Mouse (Mus musculus) embryonic facial prominence, embryonic 14.5 days (tissue): ENCODE measurements at regions not wholly inside any gene's neighbourhood (a gene's known extent, or its start where the extent isn't known, plus 50 kb on each side); places are given as distances from the start of the nearest gene placed in this dataset.
A peak's percentile ranks its signal among the peaks of the same experiment; 100 is the strongest.

Experiments used
- ATAC-seq: fragments of 200-750 bp; cut with Nextera tagmentation; 2 replicates; pipeline ENCODE4 v1.8.0; 2017; ENCODE audit warnings: low read depth, moderate number of reproducible peaks, moderate TSS enrichment
- DNase-seq: peaks from one replicate; pipeline ENCODE4 v3.0.0-alpha.2; 2015; ENCODE audit warnings: low spot score
- H3K27ac ChIP-seq: fragments of 300-500 bp; sonication (generic); replicated peaks from 2 replicates; pipeline ENCODE4 v1.5.1; 2014; ENCODE audit warnings: low read depth, mild to moderate bottlenecking, low read length, moderate library complexity
- H3K27me3 ChIP-seq: fragments of 300-500 bp; sonication (generic); replicated peaks from 2 replicates; pipeline ENCODE4 v1.6.1; 2014; ENCODE audit warnings: low read length; ENCODE audit not compliant: control insufficient read depth, insufficient read depth
- H3K36me3 ChIP-seq: fragments of 300-500 bp; sonication (generic); 2 replicates; pipeline ENCODE4 v1.6.1; 2014; ENCODE audit warnings: low read length, mixed read lengths; ENCODE audit not compliant: control insufficient read depth, insufficient read depth
- H3K4me1 ChIP-seq: fragments of 300-500 bp; sonication (generic); 2 replicates; pipeline ENCODE4 v1.6.1; 2014; ENCODE audit warnings: antibody characterized with exemption, low read length; ENCODE audit not compliant: control insufficient read depth, insufficient read depth
- H3K4me2 ChIP-seq: fragments of 300-500 bp; sonication (generic); 2 replicates; pipeline ENCODE4 v1.6.1; 2014; ENCODE audit warnings: low read depth, mild to moderate bottlenecking, low read length, moderate library complexity, mixed read lengths
- H3K4me3 ChIP-seq: fragments of 300-500 bp; sonication (generic); 2 replicates; pipeline ENCODE4 v1.5.1; 2014; ENCODE audit warnings: low read depth, mild to moderate bottlenecking, low read length
- H3K9ac ChIP-seq: fragments of 300-500 bp; sonication (generic); 2 replicates; pipeline ENCODE4 v1.6.1; 2014; ENCODE audit warnings: low read depth, mild to moderate bottlenecking, low read length, moderate library complexity, mixed read lengths
- H3K9me3 ChIP-seq: fragments of 300-500 bp; sonication (generic); 2 replicates; pipeline ENCODE4 v1.6.1; 2016; ENCODE audit warnings: low read length; ENCODE audit not compliant: control insufficient read depth
- WGBS: fragments of 180-500 bp; shearing (Covaris S2); extraction: QIAGEN DNeasy Blood & Tissue Kit; methylation state at CpG from one replicate; pipeline ENCODE4 v1.1.7; 2014; 5-methylcytosine and 5-hydroxymethylcytosine counted together

DNA sequence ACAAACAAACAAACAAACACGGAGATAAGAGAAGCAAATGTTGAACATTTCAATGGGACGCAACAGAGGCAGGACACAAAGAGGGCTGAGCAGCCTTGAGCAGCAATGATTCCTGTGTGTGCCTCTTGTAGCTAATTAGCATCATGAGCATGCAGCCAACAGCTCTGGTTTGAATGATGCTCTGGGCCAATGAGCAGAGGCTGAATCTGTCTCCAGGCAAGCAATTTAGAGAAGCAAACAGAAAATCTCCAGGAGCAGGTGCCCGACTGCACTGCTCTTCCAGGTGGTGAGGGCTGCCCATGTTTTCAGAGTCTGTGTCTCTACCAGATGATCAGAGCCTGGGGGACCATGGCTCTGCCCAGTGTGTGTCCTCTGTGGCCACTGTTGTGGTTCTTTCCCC, 532.2 kb upstream of the Tnp1 start:
- no peaks in the 10 kb centered on the region for H3K9me3 ChIP-seq
- no peak overlapping the region for H3K4me2 ChIP-seq
- no peaks in the 10 kb centered on the region for H3K27me3 ChIP-seq
- H3K27ac ChIP-seq, result no peak overlapping the region
- no peaks in the 10 kb centered on the region for H3K36me3 ChIP-seq
- no peak overlapping the region for H3K4me3 ChIP-seq
- WGBS, result 71% methylated on average over 3 of the region's 3 CpGs
- no peak overlapping the region for H3K9ac ChIP-seq
- peaks cover 3% of the 10 kb centered on the region; the same call in 1 of the 2 replicates for H3K4me1 ChIP-seq
- ATAC-seq, result no peak
- DNase-seq, result peak; percentile 34

DNA sequence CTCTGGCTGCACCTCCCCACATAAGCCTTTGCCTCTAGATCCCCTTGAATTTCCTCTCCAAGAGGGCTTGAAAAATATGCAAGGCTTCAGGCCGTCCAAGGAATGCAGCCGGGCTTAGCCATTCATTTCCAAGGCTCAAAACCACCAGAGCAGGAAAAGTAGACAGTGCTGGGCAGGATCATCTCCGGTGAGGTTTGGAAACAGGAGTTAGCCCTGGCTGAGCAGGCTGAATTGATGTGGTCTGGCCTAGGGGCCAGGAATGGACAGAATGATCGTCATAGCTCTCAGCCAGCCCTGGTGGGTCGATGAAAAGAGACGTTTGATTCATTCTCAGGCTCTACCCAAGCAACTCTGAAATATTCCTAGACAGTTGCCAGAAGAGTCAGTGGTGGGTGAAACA, 529.7 kb upstream of the Tnp1 start:
- Histone ChIP-seq H3K4me1 (peaks cover 3% of the 10 kb centered on the region; the same call in 1 of the 2 replicates), H3K27ac (peak overlapping the region; percentile 6; the same call in 1 of the 2 replicates), H3K9ac (no peak overlapping the region), H3K4me2 (no peak overlapping the region), H3K27me3 (no peaks in the 10 kb centered on the region), H3K4me3 (no peak overlapping the region), H3K36me3 (no peaks in the 10 kb centered on the region), H3K9me3 (no peaks in the 10 kb centered on the region)
- no peak for ATAC-seq
- WGBS, result 49% methylated on average over 6 of the region's 6 CpGs
- peak; percentile 45 for DNase-seq

DNA sequence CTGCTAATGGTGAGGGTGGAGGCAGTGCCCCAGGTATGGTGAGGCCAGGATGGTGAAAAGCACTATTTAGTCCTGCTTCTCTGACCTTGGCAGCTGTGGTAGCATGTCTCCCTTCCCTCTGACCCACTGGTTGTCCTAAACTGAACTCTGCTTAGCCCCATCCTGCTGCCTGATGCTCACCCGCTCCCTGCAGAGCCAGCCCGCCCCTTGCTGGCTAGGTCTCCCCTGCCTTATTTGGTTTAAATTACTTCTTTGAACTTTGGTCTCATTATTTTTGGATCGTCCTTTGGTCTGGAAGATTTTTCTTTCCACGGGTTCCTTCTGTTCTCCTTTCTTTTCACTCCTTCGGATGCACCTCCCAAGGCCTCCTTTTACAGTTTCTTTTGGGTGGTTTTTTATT, 525.7 kb upstream of the Tnp1 start:
- H3K9me3 ChIP-seq, result no peaks in the 10 kb centered on the region
- H3K4me2 ChIP-seq, result no peak overlapping the region
- H3K27me3 ChIP-seq, result no peaks in the 10 kb centered on the region
- no peak overlapping the region for H3K27ac ChIP-seq
- no peak for ATAC-seq
- 42% methylated on average over 5 of the region's 5 CpGs for WGBS
- no peak for DNase-seq
- peaks cover 3% of the 10 kb centered on the region; the same call in 1 of the 2 replicates for H3K4me1 ChIP-seq
- no peaks in the 10 kb centered on the region for H3K36me3 ChIP-seq
- H3K9ac ChIP-seq, result no peak overlapping the region
- H3K4me3 ChIP-seq, result no peak overlapping the region

DNA sequence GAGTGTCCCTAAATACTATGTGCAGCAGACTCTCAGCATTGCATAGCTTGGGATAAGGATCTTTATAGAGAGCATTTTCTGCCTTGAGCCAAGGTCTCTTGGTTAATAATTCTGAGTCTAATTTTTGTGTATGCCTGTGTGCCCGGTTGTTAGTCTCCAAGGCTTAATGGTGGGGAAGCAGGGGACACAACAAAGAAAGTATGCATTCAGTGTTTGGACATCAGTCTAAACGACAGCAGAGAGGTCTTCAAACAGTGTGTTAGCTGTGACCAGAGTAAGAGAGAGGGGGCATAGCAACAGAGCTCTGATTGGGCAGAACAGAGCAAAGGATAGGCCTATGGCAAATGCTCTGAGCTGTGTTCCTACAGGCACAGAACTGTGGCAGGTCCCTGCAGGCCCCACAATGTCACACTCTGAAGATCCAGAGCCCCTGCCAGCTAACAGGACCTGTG, 522.7 kb upstream of the Tnp1 start:
- no peak overlapping the region for H3K4me3 ChIP-seq
- DNase-seq, result peak; percentile 80

DNA sequence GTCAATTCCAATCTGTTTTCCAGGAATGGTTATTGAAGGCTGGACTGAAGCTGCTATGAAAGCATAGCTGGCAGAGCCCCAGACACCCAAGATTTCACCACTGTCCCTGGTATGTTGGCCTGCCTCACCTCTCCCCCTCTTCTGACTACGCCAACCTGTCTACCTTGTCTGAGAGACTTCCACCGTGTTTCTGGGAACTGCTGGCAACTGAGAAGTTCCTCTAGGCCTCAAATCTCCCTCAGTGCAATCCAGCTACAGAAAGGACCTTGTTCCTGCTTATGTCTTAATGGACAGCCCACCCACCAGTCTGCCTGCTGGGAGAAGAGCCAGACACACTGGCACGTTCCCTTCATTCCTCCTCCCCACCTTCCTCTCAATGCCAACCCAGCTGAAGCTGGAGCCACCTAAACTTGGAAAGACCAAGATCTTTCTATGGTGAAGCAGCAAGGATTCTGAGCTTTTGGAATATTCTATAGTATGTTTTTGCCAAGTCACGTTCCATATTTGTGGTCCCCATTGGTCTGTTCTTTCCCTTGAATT, 520.1 kb upstream of the Tnp1 start:
- 77% methylated on average over 4 of the region's 4 CpGs for WGBS
- DNase-seq (no peak), ATAC-seq (no peak)
- H3K36me3 ChIP-seq, result no peaks in the 10 kb centered on the region
- no peak overlapping the region for H3K4me2 ChIP-seq
- no peak overlapping the region for H3K4me3 ChIP-seq
- H3K27ac ChIP-seq, result no peak overlapping the region
- H3K4me1 ChIP-seq, result no peaks in the 10 kb centered on the region; the same call in 1 of the 2 replicates
- no peaks in the 10 kb centered on the region for H3K27me3 ChIP-seq
- H3K9me3 ChIP-seq, result no peaks in the 10 kb centered on the region
- no peak overlapping the region for H3K9ac ChIP-seq

More for the DNA sequence above, 522.7 kb upstream of the Tnp1 start:
- peak; percentile 96 for ATAC-seq
- WGBS, result 31% methylated on average over 2 of the region's 2 CpGs
- H3K9me3 ChIP-seq, result no peaks in the 10 kb centered on the region
- H3K4me1 ChIP-seq, result no peaks in the 10 kb centered on the region
- peak overlapping the region; percentile 18; the same call in 1 of the 2 replicates for H3K27ac ChIP-seq
- no peak overlapping the region for H3K4me2 ChIP-seq
- H3K27me3 ChIP-seq, result no peaks in the 10 kb centered on the region
- no peaks in the 10 kb centered on the region for H3K36me3 ChIP-seq
- no peak overlapping the region for H3K9ac ChIP-seq

DNA sequence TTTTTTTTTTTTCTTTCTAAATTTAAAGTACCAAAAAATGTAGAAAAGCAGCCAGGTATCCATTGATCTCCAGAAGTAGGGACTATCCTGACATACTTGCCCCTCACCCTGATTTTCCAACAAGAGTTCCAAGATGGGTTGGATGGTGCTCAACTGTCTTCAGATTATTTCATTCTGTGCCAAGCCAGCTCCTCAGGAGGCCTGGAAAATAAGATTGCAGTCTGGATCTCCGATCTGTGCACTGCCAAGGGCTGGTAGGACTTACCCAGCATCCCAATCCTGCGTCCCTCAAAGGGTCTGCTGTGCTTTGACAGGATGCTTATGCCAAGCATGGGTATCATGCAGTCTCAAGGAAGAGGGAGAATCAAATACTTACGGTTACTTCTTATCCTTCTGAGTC, 517.8 kb upstream of the Tnp1 start:
- no peaks in the 10 kb centered on the region; the same call in 1 of the 2 replicates for H3K4me1 ChIP-seq
- no peaks in the 10 kb centered on the region for H3K36me3 ChIP-seq
- no peaks in the 10 kb centered on the region for H3K9me3 ChIP-seq
- no peaks in the 10 kb centered on the region for H3K27me3 ChIP-seq
- H3K4me3 ChIP-seq, result no peak overlapping the region
- H3K4me2 ChIP-seq, result no peak overlapping the region
- DNase-seq (no peak), ATAC-seq (no peak)
- no peak overlapping the region for H3K27ac ChIP-seq
- 89% methylated on average over 3 of the region's 3 CpGs for WGBS
- no peak overlapping the region for H3K9ac ChIP-seq

DNA sequence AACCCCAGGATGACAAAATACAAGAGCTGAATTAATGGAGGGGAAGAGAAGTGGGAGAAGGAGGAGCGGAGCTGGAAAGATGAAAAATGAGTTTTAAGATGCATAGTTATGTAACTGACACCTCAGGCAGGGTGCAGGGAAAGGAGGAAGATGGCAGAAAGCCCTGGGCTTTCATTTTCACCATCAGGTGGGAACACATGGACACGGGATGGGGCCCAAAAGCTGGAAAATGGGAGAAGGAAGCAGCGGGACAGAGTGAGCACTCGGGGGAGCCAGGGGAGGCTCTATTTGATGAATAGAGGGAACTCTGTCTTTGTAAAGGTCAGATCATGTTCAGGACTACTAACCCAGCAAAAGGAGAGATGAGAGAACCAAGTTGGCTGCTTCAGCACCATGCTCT, 516.6 kb upstream of the Tnp1 start:
- Histone ChIP-seq H3K4me3 (no peak overlapping the region), H3K27ac (no peak overlapping the region), H3K4me2 (no peak overlapping the region), H3K4me1 (no peaks in the 10 kb centered on the region; the same call in 1 of the 2 replicates), H3K27me3 (no peaks in the 10 kb centered on the region), H3K9me3 (no peaks in the 10 kb centered on the region), H3K9ac (no peak overlapping the region), H3K36me3 (no peaks in the 10 kb centered on the region)
- DNase-seq (no peak), ATAC-seq (no peak)
- WGBS, result 88% methylated on average over 4 of the region's 4 CpGs

DNA sequence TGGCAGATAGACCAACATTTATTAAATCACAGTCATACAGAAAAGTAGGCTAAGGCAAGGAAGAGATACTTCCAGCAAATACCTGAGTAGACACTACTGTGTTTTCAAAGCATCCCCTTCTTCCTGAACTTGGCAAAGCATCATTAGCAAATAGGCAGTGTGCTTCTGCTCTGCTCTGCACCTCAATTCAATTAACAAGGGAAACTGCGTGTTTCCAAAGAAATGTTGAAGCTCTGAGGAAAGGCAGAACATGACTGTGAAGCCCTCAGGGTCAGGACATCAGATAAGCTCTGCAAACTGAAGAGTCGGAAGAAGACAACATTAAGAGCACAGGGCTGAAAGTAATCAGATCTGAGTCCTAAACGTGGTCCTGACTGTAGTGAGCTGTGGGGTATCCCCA, 516.1 kb upstream of the Tnp1 start:
- DNase-seq (no peak), ATAC-seq (no peak)
- no peak overlapping the region for H3K9ac ChIP-seq
- 64% methylated on average over 3 of the region's 3 CpGs for WGBS
- H3K4me1 ChIP-seq, result no peaks in the 10 kb centered on the region; the same call in 1 of the 2 replicates
- H3K27ac ChIP-seq, result no peak overlapping the region
- H3K4me3 ChIP-seq, result no peak overlapping the region
- no peaks in the 10 kb centered on the region for H3K9me3 ChIP-seq
- no peak overlapping the region for H3K4me2 ChIP-seq
- no peaks in the 10 kb centered on the region for H3K27me3 ChIP-seq
- no peaks in the 10 kb centered on the region for H3K36me3 ChIP-seq

DNA sequence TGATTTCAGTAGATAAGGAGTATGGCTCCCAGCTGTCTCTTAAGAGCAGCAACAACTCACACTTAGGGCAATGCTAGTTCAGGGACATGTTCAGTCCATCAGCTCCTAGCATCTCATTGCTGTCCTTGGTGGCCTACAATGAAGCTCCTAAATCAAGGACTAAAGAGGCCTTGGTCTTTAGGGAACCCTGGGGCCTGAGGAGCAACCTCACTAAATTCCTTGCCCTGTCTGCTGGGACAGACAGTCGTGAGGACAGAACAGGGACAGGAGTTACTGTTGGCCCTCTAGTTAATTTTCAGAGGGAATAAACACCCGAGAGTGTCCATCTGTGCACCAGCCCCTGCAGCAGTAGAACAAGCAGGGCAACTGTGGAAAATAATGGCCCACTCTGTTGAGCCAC, 514.6 kb upstream of the Tnp1 start:
- WGBS, result 31% methylated on average over 2 of the region's 2 CpGs
- ATAC-seq (no peak), DNase-seq (no peak)
- Histone ChIP-seq H3K27ac (no peak overlapping the region), H3K4me3 (no peak overlapping the region), H3K4me2 (no peak overlapping the region), H3K27me3 (no peaks in the 10 kb centered on the region), H3K9me3 (no peaks in the 10 kb centered on the region), H3K9ac (no peak overlapping the region), H3K36me3 (no peaks in the 10 kb centered on the region), H3K4me1 (no peaks in the 10 kb centered on the region; the same call in 1 of the 2 replicates)
